Mouse (Mus musculus) adrenal gland (tissue): ENCODE measurements around the gene Mtss1l.

Source experiments
- intact Hi-C: fragments of 180-260 bp; cut with DNase I; formaldehyde crosslinking; loops from one replicate; pipeline ENCODE4 v1.15.1; 2025

Gene Mtss1l

GRCm38 (mm10) chr8:110706288-110706870 lies 14.9 kb upstream of the Mtss1l start:
- intact Hi-C loops, result no loop called here

- intact Hi-C loops, result no loop called here
Measured at GRCm38 (mm10) chr8:110708429-110708828, 12.8 kb upstream of the Mtss1l start.

GRCm38 (mm10) chr8:110710593-110710992 lies 10.7 kb upstream of the Mtss1l start:
- intact Hi-C loops, result loop anchor here (5.0 kb wide), 1 partner anchor 438 kb away; no protein-coding TSS in a partner anchor

- intact Hi-C loops, result loop anchor here (5.0 kb wide), 1 partner anchor 439 kb away; no protein-coding TSS in a partner anchor
Measured at GRCm38 (mm10) chr8:110711271-110711934, 9.9 kb upstream of the Mtss1l start.

- intact Hi-C loops, result loop anchor here (5.0 kb wide), 1 partner anchor 441 kb away; no protein-coding TSS in a partner anchor
Measured at GRCm38 (mm10) chr8:110713073-110713472, 8.2 kb upstream of the Mtss1l start.

- intact Hi-C loops, result loop anchor here (5.0 kb wide), 1 partner anchor 443 kb away; no protein-coding TSS in a partner anchor
Measured at GRCm38 (mm10) chr8:110714827-110715519, 6.3 kb upstream of the Mtss1l start.

GRCm38 (mm10) chr8:110716075-110716474 lies 5.2 kb upstream of the Mtss1l start:
- intact Hi-C loops, result no loop called here

- intact Hi-C loops, result no loop called here
Measured at GRCm38 (mm10) chr8:110717131-110717530, 4.1 kb upstream of the Mtss1l start.

- intact Hi-C loops, result no loop called here
Measured at GRCm38 (mm10) chr8:110718209-110718968, 2.9 kb upstream of the Mtss1l start.

- intact Hi-C loops, result no loop called here
Measured at GRCm38 (mm10) chr8:110718969-110719670, 2.2 kb upstream of the Mtss1l start.

- intact Hi-C loops, result no loop called here
Measured at GRCm38 (mm10) chr8:110719898-110720653, 1.2 kb upstream of the Mtss1l start.

- intact Hi-C loops, result no loop called here
Measured at GRCm38 (mm10) chr8:110721606-110722413, 534 bp downstream of the Mtss1l start.

GRCm38 (mm10) chr8:110722414-110723011 lies 1.2 kb downstream of the Mtss1l start:
- intact Hi-C loops, result no loop called here

- intact Hi-C loops, result no loop called here
Measured at GRCm38 (mm10) chr8:110724493-110724892, 3.2 kb downstream of the Mtss1l start.

- intact Hi-C loops, result no loop called here
Measured at GRCm38 (mm10) chr8:110725084-110725838, 4.0 kb downstream of the Mtss1l start.

- intact Hi-C loops, result loop anchor here (1.0 kb wide), 1 partner anchor 81 kb away; no protein-coding TSS in a partner anchor
Measured at GRCm38 (mm10) chr8:110726893-110727292, 5.6 kb downstream of the Mtss1l start.

- intact Hi-C loops, result no loop called here
Measured at GRCm38 (mm10) chr8:110731346-110731859, 10.1 kb downstream of the Mtss1l start.

- intact Hi-C loops, result no loop called here
Measured at GRCm38 (mm10) chr8:110733036-110733435, 11.8 kb downstream of the Mtss1l start.
